Mouse (Mus musculus): ENCODE results near the gene Gnl2.

The Gnl2 gene

GRCm38 (mm10) chr4:125004886-125005285 lies 11.5 kb upstream of the Gnl2 start:
- no peak for DNase-seq (ENCODE audit: low spot score)

- DNase-seq (ENCODE audit: low spot score): no peak
Measured at GRCm38 (mm10) chr4:125007460-125007859, 8.9 kb upstream of the Gnl2 start.

DNA sequence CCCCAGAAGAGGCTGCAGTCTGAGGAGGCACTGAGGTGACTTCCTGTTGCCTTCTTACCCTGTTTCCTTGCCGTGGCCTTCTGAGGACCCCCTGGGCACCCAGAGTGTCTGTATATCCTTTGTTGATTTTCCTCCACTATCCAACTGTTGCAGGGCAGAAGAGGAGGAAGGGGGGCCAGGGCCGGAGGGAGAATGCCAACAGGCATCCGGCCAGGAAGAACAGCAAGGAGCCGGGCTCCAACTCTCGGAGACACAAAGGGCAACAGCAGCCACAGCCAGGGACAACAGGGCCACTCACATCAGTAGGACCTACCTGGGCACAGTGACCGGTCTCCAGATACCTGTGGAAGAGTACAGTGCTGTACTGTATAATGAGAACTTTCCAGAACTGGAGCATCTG lies 8.2 kb upstream of the Gnl2 start:
- DNase-seq (ENCODE audit: low spot score): no peak

DNA sequence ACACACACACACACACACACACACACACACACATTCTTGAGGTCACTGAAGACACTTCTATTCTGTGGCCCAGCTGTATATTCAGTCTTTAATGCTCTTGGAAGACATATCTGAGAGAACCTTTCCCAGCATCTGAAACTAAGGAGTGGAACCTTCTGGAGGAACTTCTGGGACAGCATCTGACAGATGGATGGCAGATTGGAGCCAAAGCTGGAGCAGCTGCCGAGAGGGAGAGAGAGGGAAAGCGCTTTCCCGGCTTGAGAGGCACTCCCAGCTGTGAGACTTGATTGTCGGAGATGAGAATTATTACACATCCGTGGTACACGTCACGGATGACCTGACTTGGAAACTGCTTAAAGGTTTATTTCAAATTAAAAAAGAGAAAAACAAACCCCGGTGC lies 7.7 kb upstream of the Gnl2 start:
- DNase-seq (ENCODE audit: low spot score): no peak

- no peak for DNase-seq (ENCODE audit: low spot score)
Measured at GRCm38 (mm10) chr4:125017431-125017830, 1.0 kb downstream of the Gnl2 start.

GRCm38 (mm10) chr4:125020780-125021538 lies 4.6 kb downstream of the Gnl2 start:
- DNase-seq (ENCODE audit: low spot score): no peak

GRCm38 (mm10) chr4:125029891-125030614 lies 13.7 kb downstream of the Gnl2 start:
- peak; percentile 85 for DNase-seq (ENCODE audit: low spot score)

DNA sequence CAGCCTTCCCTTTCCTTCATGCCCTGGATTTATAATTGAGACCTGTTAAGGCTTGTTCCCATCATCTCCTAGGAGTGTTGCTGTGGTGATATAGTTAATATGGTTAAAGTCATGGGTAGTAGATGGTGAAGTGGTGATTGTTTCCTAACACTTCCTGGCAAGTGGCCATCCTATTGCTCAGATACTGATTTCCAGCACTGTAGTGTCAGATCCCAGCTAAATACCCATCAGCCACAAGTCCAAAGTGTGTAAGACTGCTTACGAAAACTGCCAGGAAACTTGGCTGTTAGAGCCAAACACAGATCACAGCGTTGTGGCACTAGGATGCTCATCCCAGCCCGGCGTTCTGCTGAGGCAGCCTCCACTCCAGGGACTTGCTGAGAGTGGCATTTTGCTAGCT lies 18.0 kb downstream of the Gnl2 start:
- no peak for DNase-seq (ENCODE audit: low spot score)

DNA sequence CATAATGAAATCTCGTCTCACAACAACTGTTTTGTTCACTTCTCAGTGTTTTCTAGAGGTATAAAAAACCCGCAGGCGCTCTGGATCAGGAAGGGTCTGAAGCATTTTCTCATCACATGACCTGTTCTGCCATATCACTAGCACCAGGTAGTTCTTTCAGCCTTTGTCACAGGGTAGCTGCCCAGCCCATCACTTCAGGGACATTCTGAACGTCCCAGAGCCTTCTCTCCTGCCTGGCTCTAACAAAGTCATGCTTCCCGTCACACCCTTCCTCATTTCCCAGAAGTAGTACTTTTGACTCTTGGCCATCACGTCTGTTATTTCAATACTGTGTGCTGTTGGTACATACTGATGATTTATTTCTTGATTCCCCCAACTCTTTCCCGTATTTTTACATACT lies 28.1 kb downstream of the Gnl2 start:
- no peak for DNase-seq (ENCODE audit: low spot score)

DNA sequence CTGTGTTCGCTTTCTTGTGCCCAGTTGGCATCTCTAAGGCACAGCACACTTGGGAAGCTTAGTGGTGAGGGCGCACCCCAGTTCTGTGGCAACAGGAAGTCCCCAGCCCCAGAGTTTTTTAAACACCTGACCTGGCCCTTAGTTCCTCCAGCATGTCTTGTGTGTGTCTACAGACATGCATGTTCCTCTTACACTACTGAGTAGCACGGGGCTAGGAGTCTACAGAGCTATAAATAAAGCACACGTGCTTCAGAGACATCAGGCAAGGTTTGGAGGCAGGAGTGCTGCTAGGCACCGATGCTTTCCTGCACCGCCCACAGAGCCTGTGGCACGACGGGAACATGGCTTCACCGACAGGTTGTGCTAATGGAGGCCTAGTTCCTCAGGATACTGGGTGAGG lies 39.0 kb downstream of the Gnl2 start:
- no peak for DNase-seq (ENCODE audit: low spot score)

GRCm38 (mm10) chr4:125056476-125056875 lies 40.1 kb downstream of the Gnl2 start:
- no peak for DNase-seq (ENCODE audit: low spot score)

DNA sequence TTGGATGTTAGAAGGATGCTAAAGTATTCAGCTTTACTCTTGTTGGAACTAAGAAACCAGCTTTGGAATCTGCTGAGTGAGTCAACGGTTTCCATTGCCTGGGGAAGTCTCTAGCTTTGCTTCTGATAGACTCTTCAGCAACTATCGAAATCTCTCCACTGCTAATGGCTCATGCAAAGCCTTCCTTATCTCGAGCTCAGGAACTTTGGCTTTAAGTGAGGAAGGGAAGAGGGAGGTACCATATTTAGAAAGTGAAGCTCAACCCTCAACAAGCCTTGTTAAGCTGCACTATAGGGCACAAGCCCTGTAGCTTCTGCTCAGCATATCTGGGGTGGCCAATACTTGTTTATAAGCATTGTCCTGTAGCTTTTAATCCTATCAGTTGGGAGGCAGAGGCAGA lies 40.9 kb downstream of the Gnl2 start:
- no peak for DNase-seq (ENCODE audit: low spot score)

GRCm38 (mm10) chr4:125058033-125058432 lies 41.6 kb downstream of the Gnl2 start:
- DNase-seq (ENCODE audit: low spot score): no peak

DNA sequence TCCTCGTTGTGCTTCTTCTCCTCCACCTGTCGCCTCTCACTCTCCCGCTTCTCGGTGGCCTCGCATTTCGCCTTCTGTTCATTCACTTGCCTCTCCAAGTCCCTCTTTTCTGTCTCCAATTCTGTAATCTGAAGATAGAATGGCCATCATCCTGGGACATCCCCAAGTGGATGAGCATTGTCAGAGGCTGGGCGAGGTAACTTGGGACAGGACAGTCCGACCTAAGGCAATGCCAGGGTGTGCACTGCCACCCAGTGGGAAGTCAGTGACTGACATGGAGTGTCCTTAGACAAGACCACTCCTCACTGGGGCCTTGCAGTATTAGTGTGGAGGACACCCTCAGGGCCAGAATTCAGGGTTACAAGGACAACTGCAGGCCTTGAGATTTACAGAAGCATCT lies 42.6 kb downstream of the Gnl2 start:
- peak; percentile 33 for DNase-seq (ENCODE audit: low spot score)

DNA sequence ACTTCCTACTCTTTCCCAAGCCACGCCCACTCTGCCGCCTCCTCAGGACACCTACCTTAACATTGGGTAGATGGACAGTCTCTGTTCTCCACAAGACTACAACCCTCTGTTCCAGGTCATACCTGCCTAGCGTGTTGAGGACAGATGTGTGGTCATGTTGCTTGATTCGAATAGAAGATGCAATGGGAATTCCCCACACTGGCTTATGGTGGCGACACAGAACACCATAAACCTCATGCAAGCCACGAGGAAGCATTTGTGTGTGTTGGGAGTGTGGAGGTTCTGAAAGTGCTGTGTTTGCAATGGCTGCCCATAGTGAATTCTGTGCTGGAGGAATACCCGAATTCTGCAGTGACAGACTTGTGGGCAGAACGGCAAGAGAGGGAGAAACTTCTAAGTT lies 47.4 kb downstream of the Gnl2 start:
- DNase-seq (ENCODE audit: low spot score): no peak

GRCm38 (mm10) chr4:125065517-125066307 lies 49.3 kb downstream of the Gnl2 start, which contains the start of gene Dnali1:
Dnali1 (minus strand) TSS chr4:125065703.
- DNase-seq (ENCODE audit: low spot score): no peak

DNA sequence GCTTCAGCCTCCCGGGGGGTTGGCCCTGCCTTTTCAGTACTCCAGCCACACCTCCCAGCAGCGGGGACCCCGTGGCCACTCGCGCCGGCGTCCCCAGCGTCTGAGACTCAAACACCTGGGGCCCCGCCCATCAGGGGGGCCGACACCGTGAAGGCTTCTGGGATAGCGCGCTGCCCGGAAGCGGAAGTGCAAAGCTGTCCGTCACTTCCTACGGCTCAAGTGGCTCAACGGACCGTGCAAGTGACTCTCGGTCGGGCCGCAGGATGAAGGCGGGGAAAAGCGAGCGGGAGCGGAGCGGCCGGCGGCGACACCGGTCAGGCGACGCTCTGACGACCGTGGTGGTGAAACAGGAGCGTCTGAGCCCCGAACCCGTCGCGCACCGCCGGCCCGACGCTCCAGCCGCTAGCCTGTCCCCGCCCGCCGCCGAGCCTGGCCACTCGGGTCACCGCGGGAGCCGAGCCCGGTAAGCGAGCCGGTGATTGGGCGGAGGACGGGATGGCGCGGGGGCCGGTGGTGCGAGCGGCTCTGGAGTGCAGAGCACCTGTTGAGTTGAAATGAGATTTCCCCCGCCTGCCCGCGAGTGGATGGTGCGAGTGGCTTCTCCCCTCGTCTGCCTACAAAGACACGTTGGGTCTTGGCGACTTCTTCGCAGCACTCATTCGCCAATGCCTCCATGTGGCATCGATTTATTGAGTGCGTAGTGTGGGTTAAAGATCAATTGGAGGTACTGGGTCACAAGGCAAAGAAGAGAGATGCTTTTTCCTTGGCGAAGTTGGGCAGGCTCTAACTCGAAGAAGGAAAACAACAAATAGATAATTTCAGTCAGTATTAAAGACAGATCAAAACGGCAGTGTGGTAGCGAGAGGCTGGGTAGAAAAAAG lies 50.3 kb downstream of the Gnl2 start, which contains the start of gene Snip1:
Gene Snip1 (plus strand): TSS at position 183 of the 881 bp plus-strand sequence.
- peak; percentile 83 for DNase-seq (ENCODE audit: low spot score)

- DNase-seq (ENCODE audit: low spot score): no peak
Measured at GRCm38 (mm10) chr4:125077700-125078099, 61.3 kb downstream of the Gnl2 start.

- no peak for DNase-seq (ENCODE audit: low spot score)
Measured at GRCm38 (mm10) chr4:125078698-125079097, 62.3 kb downstream of the Gnl2 start.

DNA sequence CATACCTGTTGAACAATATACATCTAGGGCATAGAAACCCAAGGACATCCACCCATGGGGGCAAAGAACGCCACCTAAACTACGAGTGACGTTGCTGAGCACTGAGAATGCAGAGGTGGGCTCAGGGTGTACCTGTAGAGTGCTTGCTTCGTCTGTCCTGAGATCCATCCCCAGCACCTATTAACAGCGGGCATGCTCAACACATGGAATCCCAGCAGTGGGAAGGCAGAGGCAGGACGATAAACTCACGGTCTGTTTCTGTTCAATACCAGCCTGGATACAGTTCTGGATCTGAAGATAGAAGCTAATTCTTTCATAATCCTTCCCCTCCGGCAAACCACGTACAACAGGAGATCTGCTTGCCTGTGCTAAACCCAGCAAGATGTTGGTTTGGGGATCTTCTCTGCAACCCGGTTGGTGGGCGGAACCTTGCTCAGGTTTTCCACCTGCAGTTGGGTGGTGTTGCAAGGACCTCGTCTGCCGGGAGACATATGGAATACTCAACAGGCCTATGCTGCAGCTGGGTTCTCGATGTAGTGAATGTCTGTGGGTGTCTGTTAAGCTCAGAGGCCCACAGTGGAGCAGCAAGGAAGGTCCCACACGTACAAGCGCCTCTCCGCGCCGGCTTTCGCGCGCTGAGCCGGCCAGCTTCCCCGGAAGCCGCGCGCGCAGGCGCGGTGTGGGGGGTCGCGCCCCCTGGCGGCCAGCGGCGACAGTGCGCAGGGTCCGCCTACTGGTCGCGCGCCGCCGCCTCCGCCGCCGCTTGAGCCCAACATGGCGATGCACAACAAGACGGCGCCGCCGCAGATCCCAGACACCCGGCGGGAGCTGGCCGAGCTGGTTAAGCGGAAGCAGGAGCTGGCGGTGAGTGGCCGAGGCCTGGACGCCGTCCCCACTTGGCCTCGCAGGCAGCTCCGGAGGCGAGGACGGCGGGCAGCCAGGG lies 68.3 kb downstream of the Gnl2 start, which contains the start of gene Meaf6:
Gene Meaf6 (plus strand): TSS at position 732 of the 943 bp plus-strand sequence.
- DNase-seq (ENCODE audit: low spot score): peak; percentile 87
